Mouse (Mus musculus) small intestine, adult 2 months (tissue): ENCODE results near the gene Olfr1222. TPM values are rescaled to one million over a fixed set of nuclear protein-coding genes. Genes with fewer than 3 reads are reported as not detected.

Experiments used
- H3K27ac ChIP-seq: fragments of 200-500 bp; 2 replicates; pipeline ENCODE4 v1.5.1; 2012; ENCODE audit warnings: low read depth, low read length, control low read depth, inconsistent platforms; ENCODE audit not compliant: insufficient read depth
- H3K27me3 ChIP-seq: fragments of 200-500 bp; 2 replicates; pipeline ENCODE4 v1.6.1; 2012; ENCODE audit warnings: mild to moderate bottlenecking, moderate library complexity, low read length, inconsistent platforms; ENCODE audit not compliant: control insufficient read depth, insufficient read depth
- H3K36me3 ChIP-seq: fragments of 200-500 bp; 2 replicates; pipeline ENCODE4 v1.6.1; 2012; ENCODE audit warnings: mild to moderate bottlenecking, low read length, control low read depth, inconsistent platforms; ENCODE audit not compliant: control insufficient read depth, insufficient read depth
- H3K4me1 ChIP-seq: fragments of 200-500 bp; 2 replicates; pipeline ENCODE4 v1.6.1; 2012; ENCODE audit warnings: low read length, inconsistent platforms, mixed read lengths; ENCODE audit not compliant: control insufficient read depth, insufficient read depth, insufficient read length
- H3K4me3 ChIP-seq: fragments of 200-500 bp; 2 replicates; pipeline ENCODE4 v1.5.1; 2012; ENCODE audit warnings: low read depth, mild to moderate bottlenecking, control low read depth, inconsistent platforms, low read length, moderate library complexity
- CTCF ChIP-seq: fragments of 200-500 bp; IDR thresholded peaks from 2 replicates; pipeline ENCODE4 v1.5.1; 2012; ENCODE audit warnings: low read depth, mild to moderate bottlenecking, control low read depth, inconsistent platforms, low read length, moderate library complexity, mixed read lengths; ENCODE audit not compliant: insufficient replicate concordance, insufficient read length; ENCODE audit errors: extremely low read depth
- POLR2A ChIP-seq: fragments of 200-500 bp; IDR thresholded peaks from 2 replicates; pipeline ENCODE4 v1.6.1; 2012; ENCODE audit warnings: low read depth, mild to moderate bottlenecking, control low read depth, inconsistent platforms, low read length, moderate library complexity
- WGBS: fragments of 180-500 bp; shearing (Covaris S2); methylation state at CpG from one replicate; pipeline ENCODE4 v1.1.7; 2018; 5-methylcytosine and 5-hydroxymethylcytosine counted together
- polyA plus RNA-seq: library from polyadenylated mRNA; depleted of rRNA; stranded (reverse); fragments of >200 nt; gene quantifications from 2 replicates; pipeline ENCODE4 v1.2.3, GENCODE M21; 2012; rRNA removed

Gene Olfr1222
- polyA plus RNA-seq, 1 experiment: not detected

- Histone ChIP-seq H3K36me3 (no peaks in the 10 kb centered on the region), H3K27me3 (no peaks in the 10 kb centered on the region), H3K4me3 (no peak overlapping the region), H3K27ac (no peak overlapping the region), H3K4me1 (no peaks in the 10 kb centered on the region)
- WGBS: 98% methylated on average over 1 of the region's 1 CpGs
- TF ChIP-seq CTCF (no peak), POLR2A (no peak)
Measured at GRCm38 (mm10) chr2:89093848-89094247, 39.0 kb downstream of the Olfr1222 start.

- Histone ChIP-seq H3K27ac (no peak within 1 kb of the TSS), H3K4me1 (no peaks in the 10 kb centered on the region), H3K36me3 (no peaks in the 10 kb centered on the region), H3K4me3 (no peak within 1 kb of the TSS), H3K27me3 (no peaks in the 10 kb centered on the region)
- no peak for TF ChIP-seq CTCF
- TF ChIP-seq POLR2A: no peak
- 52% methylated on average over 1 of the region's 1 CpGs for WGBS
Measured at GRCm38 (mm10) chr2:89083413-89083812, 49.4 kb downstream of the Olfr1222 start, which contains the start of gene Olfr1219. Olfr1219 (minus strand) TSS chr2:89083513.

DNA sequence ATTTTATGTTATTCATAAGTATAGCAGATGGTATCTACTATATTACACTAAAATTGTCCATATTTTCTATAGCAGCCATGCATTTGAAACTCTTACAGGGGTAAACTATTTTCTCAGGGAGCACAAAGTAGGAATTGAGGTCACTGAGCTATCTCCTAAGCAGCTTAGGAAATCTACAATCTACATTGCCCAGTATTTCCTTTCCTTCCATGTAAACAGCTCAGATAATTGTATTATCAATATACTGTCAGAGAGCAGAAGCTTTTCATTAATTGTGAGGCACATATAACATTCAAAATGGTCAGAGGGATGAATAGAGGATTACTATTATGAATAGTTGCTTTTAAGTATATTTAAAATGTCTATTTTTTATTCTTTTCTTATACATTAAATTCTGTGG lies 51.4 kb downstream of the Olfr1222 start:
- Histone ChIP-seq H3K27me3 (no peaks in the 10 kb centered on the region), H3K4me1 (no peaks in the 10 kb centered on the region), H3K27ac (no peak overlapping the region), H3K36me3 (no peaks in the 10 kb centered on the region), H3K4me3 (no peak overlapping the region)
- TF ChIP-seq CTCF: no peak
- TF ChIP-seq POLR2A: no peak

Other genes starting within 250 kb of the Olfr1222 start
- not detected in 2 replicates for gene Olfr1208, start 230.7 kb downstream of the Olfr1222 start, polyA plus RNA-seq
- not detected in 2 replicates for gene Olfr1209, start 217.9 kb downstream of the Olfr1222 start, polyA plus RNA-seq
- gene Olfr1211, start 194.9 kb downstream of the Olfr1222 start, polyA plus RNA-seq: not detected in 2 replicates
- not detected in 2 replicates for gene Olfr1212, start 179.1 kb downstream of the Olfr1222 start, polyA plus RNA-seq
- gene Gm13762, start 152.8 kb downstream of the Olfr1222 start, polyA plus RNA-seq: not detected in 2 replicates
- gene Olfr1214, start 140.4 kb downstream of the Olfr1222 start, polyA plus RNA-seq: not detected in 2 replicates
- not detected in 2 replicates for gene Olfr1215, start 126.1 kb downstream of the Olfr1222 start, polyA plus RNA-seq
- not detected in 2 replicates for gene Olfr1216, start 114.7 kb downstream of the Olfr1222 start, polyA plus RNA-seq
- not detected in 2 replicates for gene Olfr1217, start 101.0 kb downstream of the Olfr1222 start, polyA plus RNA-seq
- not detected in 2 replicates for gene Olfr1218, start 71.9 kb downstream of the Olfr1222 start, polyA plus RNA-seq
- not detected in 2 replicates for gene Olfr1219, start 49.5 kb downstream of the Olfr1222 start, polyA plus RNA-seq
- not detected in 2 replicates for gene Olfr1220, start 26.2 kb downstream of the Olfr1222 start, polyA plus RNA-seq
- not detected in 2 replicates for gene Olfr1221, start 15.8 kb downstream of the Olfr1222 start, polyA plus RNA-seq
- gene Olfr1223, start 18.5 kb upstream of the Olfr1222 start, polyA plus RNA-seq: not detected in 2 replicates
- not detected in 2 replicates for gene Olfr1224-ps1, start 31.0 kb upstream of the Olfr1222 start, polyA plus RNA-seq
- not detected in 2 replicates for gene Olfr1225, start 41.6 kb upstream of the Olfr1222 start, polyA plus RNA-seq
- not detected in 2 replicates for gene Olfr1226, start 67.0 kb upstream of the Olfr1222 start, polyA plus RNA-seq
- not detected in 2 replicates for gene Olfr1228, start 121.0 kb upstream of the Olfr1222 start, polyA plus RNA-seq
- not detected in 2 replicates for gene Olfr1229, start 155.0 kb upstream of the Olfr1222 start, polyA plus RNA-seq
- gene Olfr1230, start 164.2 kb upstream of the Olfr1222 start, polyA plus RNA-seq: not detected in 2 replicates
- gene Olfr1231, start 174.0 kb upstream of the Olfr1222 start, polyA plus RNA-seq: not detected in 2 replicates
- gene Olfr1232, start 196.6 kb upstream of the Olfr1222 start, polyA plus RNA-seq: not detected in 2 replicates
- not detected in 2 replicates for gene Olfr1233, start 209.3 kb upstream of the Olfr1222 start, polyA plus RNA-seq
- not detected in 2 replicates for gene Olfr1234, start 231.8 kb upstream of the Olfr1222 start, polyA plus RNA-seq